Mouse (Mus musculus): ENCODE data around the gene Adam11. TPM values are rescaled to one million over a fixed set of nuclear protein-coding genes. Genes with fewer than 3 reads are reported as not detected.
A peak's percentile ranks its signal among the peaks of the same experiment; 100 is the strongest.

Adam11 gene
- polyA plus RNA-seq, 1 experiment, result 30.2 TPM

DNA sequence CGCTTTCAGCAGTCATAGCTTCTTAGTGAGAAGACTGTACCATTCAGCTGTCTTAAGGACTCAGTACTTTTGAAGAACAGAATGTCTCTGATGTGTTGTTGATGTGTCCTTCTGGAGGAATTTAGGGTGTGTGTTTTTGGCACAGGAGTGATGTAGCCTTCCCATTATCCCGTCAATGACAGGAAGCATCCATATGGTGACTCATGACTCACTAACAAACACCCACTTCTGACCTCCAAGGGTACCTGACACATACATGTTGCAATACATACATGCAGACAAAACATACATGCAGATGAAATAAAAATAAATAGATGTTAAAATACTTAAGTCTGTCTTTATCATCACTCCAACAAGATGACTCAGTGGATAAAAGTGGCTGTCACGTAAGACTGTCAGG is 31.4 kb upstream of the Adam11 start:
- Histone ChIP-seq H3K4me1 (replicated peaks; ENCODE audit: control insufficient read depth, insufficient read depth, low read length) (no peaks in the 10 kb centered on the region), H3K36me3 (ENCODE audit: control insufficient read depth, insufficient read depth, low read length) (no peaks in the 10 kb centered on the region), H3K27me3 (ENCODE audit: control insufficient read depth, insufficient read depth, low read length) (no peaks in the 10 kb centered on the region; the same call in 1 of the 2 replicates), H3K27ac (ENCODE audit: control insufficient read depth, insufficient read depth, low read length) (no peak overlapping the region), H3K4me3 (ENCODE audit: control insufficient read depth, insufficient read depth, low read length) (no peak overlapping the region)
- TF ChIP-seq POLR2A (IDR thresholded peaks at IDR 0.05; ENCODE audit: control insufficient read depth, extremely low read depth, insufficient read depth, low read length, poor library complexity) (no peak), CTCF (IDR thresholded peaks at IDR 0.05; ENCODE audit: borderline replicate concordance, control insufficient read depth, extremely low read depth, insufficient read depth, low read length, poor library complexity) (no peak)
- WGBS, result 92% methylated on average over 3 of the region's 3 CpGs
- DNase-seq, result no peak

DNA sequence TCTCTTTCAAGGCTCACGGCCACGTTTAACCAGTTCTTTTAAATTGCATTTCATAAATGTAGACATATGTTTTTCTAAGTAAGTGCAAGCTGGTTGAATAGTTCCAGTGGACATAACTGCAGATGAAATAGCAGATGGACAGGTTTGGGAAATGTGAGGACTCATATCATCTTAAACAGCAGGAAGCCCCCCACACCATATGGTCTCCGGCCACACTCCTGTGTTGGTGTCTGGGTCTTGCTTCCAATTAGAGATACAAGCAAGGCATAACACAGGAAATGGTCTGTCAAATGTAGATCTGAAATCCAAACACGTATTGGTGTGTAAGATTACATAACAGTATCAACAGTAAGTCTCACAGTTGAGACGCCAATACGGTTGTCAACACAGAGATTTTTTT is 29.9 kb upstream of the Adam11 start:
- Histone ChIP-seq H3K27me3 (ENCODE audit: control insufficient read depth, insufficient read depth, low read length) (no peaks in the 10 kb centered on the region; the same call in 1 of the 2 replicates), H3K36me3 (ENCODE audit: control insufficient read depth, insufficient read depth, low read length) (no peaks in the 10 kb centered on the region), H3K4me3 (ENCODE audit: control insufficient read depth, insufficient read depth, low read length) (no peak overlapping the region), H3K4me1 (replicated peaks; ENCODE audit: control insufficient read depth, insufficient read depth, low read length) (no peaks in the 10 kb centered on the region), H3K27ac (ENCODE audit: control insufficient read depth, insufficient read depth, low read length) (no peak overlapping the region)
- TF ChIP-seq CTCF (IDR thresholded peaks at IDR 0.05; ENCODE audit: borderline replicate concordance, control insufficient read depth, extremely low read depth, insufficient read depth, low read length, poor library complexity), result no peak
- TF ChIP-seq POLR2A (IDR thresholded peaks at IDR 0.05; ENCODE audit: control insufficient read depth, extremely low read depth, insufficient read depth, low read length, poor library complexity), result no peak
- 67% methylated on average over 6 of the region's 6 CpGs for WGBS
- DNase-seq, result no peak

GRCm38 (mm10) chr11:102733146-102733545 is 28.1 kb upstream of the Adam11 start:
- Histone ChIP-seq H3K27me3 (ENCODE audit: control insufficient read depth, insufficient read depth, low read length) (no peaks in the 10 kb centered on the region), H3K27ac (ENCODE audit: control insufficient read depth, insufficient read depth, low read length) (no peak overlapping the region), H3K4me1 (replicated peaks; ENCODE audit: control insufficient read depth, insufficient read depth, low read length) (no peaks in the 10 kb centered on the region), H3K36me3 (ENCODE audit: control insufficient read depth, insufficient read depth, low read length) (no peaks in the 10 kb centered on the region), H3K4me3 (ENCODE audit: control insufficient read depth, insufficient read depth, low read length) (no peak overlapping the region)
- no peak for TF ChIP-seq POLR2A (IDR thresholded peaks at IDR 0.05; ENCODE audit: control insufficient read depth, extremely low read depth, insufficient read depth, low read length, poor library complexity)
- TF ChIP-seq CTCF (IDR thresholded peaks at IDR 0.05; ENCODE audit: borderline replicate concordance, control insufficient read depth, extremely low read depth, insufficient read depth, low read length, poor library complexity), result no peak
- no peak for DNase-seq
- WGBS, result 84% methylated on average over 5 of the region's 5 CpGs

GRCm38 (mm10) chr11:102734961-102735360 is 26.3 kb upstream of the Adam11 start:
- Histone ChIP-seq H3K27ac (ENCODE audit: control insufficient read depth, insufficient read depth, low read length) (no peak overlapping the region), H3K36me3 (ENCODE audit: control insufficient read depth, insufficient read depth, low read length) (no peaks in the 10 kb centered on the region), H3K4me3 (ENCODE audit: control insufficient read depth, insufficient read depth, low read length) (no peak overlapping the region), H3K4me1 (replicated peaks; ENCODE audit: control insufficient read depth, insufficient read depth, low read length) (no peaks in the 10 kb centered on the region; the same call in 1 of the 2 replicates), H3K27me3 (ENCODE audit: control insufficient read depth, insufficient read depth, low read length) (no peaks in the 10 kb centered on the region)
- TF ChIP-seq CTCF (IDR thresholded peaks at IDR 0.05; ENCODE audit: borderline replicate concordance, control insufficient read depth, extremely low read depth, insufficient read depth, low read length, poor library complexity) (no peak), POLR2A (IDR thresholded peaks at IDR 0.05; ENCODE audit: control insufficient read depth, extremely low read depth, insufficient read depth, low read length, poor library complexity) (no peak)
- 96% methylated on average over 6 of the region's 6 CpGs for WGBS
- DNase-seq, result no peak

DNA sequence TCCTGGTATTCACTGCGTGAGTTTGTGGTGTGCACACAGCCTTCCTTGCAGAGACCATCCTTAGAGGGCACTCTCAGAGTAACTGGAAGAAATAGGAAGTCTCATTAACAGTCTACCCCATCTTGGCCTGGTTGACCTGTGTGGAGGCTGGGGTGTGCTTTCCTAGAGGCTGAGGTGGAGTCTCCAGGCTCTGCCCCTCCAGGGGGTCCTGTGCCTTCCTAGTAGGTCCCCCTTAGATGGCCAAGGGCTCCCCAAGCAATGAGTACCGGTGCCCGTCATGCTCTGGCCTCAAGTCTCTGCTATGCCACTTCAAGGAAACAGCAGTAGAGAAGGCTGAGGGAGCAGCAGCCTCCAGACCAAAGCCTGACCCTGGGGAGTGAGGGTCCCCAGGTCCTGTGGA is 23.2 kb upstream of the Adam11 start:
- Histone ChIP-seq H3K4me3 (ENCODE audit: control insufficient read depth, insufficient read depth, low read length) (no peak overlapping the region), H3K27me3 (ENCODE audit: control insufficient read depth, insufficient read depth, low read length) (no peaks in the 10 kb centered on the region), H3K27ac (ENCODE audit: control insufficient read depth, insufficient read depth, low read length) (no peak overlapping the region), H3K36me3 (ENCODE audit: control insufficient read depth, insufficient read depth, low read length) (no peaks in the 10 kb centered on the region), H3K4me1 (replicated peaks; ENCODE audit: control insufficient read depth, insufficient read depth, low read length) (peaks cover 4% of the 10 kb centered on the region; the same call in 1 of the 2 replicates)
- no peak for DNase-seq
- TF ChIP-seq CTCF (IDR thresholded peaks at IDR 0.05; ENCODE audit: borderline replicate concordance, control insufficient read depth, extremely low read depth, insufficient read depth, low read length, poor library complexity) (no peak), POLR2A (IDR thresholded peaks at IDR 0.05; ENCODE audit: control insufficient read depth, extremely low read depth, insufficient read depth, low read length, poor library complexity) (no peak)
- 90% methylated on average over 3 of the region's 3 CpGs for whole genome bisulfite sequencing

GRCm38 (mm10) chr11:102739278-102739966 is 21.8 kb upstream of the Adam11 start:
- TF ChIP-seq CTCF (IDR thresholded peaks at IDR 0.05; ENCODE audit: borderline replicate concordance, control insufficient read depth, extremely low read depth, insufficient read depth, low read length, poor library complexity), result no peak
- TF ChIP-seq POLR2A (IDR thresholded peaks at IDR 0.05; ENCODE audit: control insufficient read depth, extremely low read depth, insufficient read depth, low read length, poor library complexity), result no peak
- H3K36me3 ChIP-seq (ENCODE audit: control insufficient read depth, insufficient read depth, low read length), result no peaks in the 10 kb centered on the region
- 17% methylated on average over 20 of the region's 20 CpGs for WGBS
- H3K4me3 ChIP-seq (ENCODE audit: control insufficient read depth, insufficient read depth, low read length), result 0 out of 2 replicates have a peak overlapping the region, but pooled peaks have one; percentile 9
- H3K27ac ChIP-seq (ENCODE audit: control insufficient read depth, insufficient read depth, low read length), result no peak overlapping the region
- peak; percentile 77 for DNase-seq
- H3K4me1 ChIP-seq (replicated peaks; ENCODE audit: control insufficient read depth, insufficient read depth, low read length), result peaks cover 4% of the 10 kb centered on the region; the same call in 1 of the 2 replicates
- H3K27me3 ChIP-seq (ENCODE audit: control insufficient read depth, insufficient read depth, low read length), result no peaks in the 10 kb centered on the region

Data from thymus, adult 2 months (tissue).